ENCODE assay signal across 8 mouse cellular contexts in the genomic region with DNA sequence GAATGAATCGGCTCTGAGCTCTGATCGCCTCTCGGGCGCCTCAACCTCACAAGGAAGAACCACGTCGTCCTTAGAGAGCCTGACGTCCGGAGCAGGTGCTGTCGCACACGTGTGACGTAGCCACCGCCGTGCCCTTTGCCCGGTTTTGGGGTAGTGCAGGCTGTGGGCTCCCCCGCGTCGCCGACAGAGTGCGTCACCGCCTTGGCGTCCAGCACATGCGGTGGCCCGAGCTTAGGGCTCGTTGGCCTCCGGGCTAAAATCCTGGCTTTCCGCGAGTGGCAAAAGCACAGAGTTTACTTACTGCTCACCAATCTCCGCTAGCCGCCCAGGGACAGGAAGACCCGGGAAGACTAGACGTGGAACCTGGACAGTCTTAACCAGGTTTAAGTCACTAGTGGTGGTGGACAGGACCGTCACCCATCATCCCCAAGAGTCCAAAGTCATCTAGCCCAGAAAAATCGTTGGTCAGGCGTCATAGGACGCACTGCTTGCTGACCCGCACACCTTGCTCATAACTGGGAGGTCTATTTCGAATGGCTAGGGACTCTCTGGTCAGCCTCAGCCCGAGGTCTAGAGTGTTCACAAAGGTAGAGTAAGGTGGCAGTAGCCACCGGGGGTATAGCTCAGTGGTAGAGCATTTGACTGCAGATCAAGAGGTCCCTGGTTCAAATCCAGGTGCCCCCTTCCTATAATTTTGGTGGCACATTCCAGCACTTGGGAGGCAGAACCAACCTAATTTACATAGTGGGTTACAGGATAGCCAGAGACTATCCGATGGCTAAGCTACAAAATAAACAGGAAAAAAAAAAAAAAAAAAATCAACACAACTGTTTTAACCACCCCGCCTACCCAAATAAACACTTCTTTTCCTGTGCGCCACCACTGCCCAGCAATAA. TPM values are rescaled to one million over a fixed set of nuclear protein-coding genes. Genes with fewer than 3 reads are reported as not detected.
DNase-seq lines count a peak whose midpoint lies in the region; ATAC-seq lines count a peak whose summit lies in the region.

No protein-coding gene starts in this region.

- WGBS in hindbrain, embryonic 14.5 days = 6% methylated on average over 42 of the region's 42 CpGs

- peaks cover 20% of the 10 kb centered on the region for H3K4me1 ChIP-seq in hindbrain, embryonic 14.5 days (replicated peaks; ENCODE audit: control insufficient read depth, insufficient read depth, low read length)

- no peaks in the 10 kb centered on the region for H3K36me3 ChIP-seq in hindbrain, embryonic 14.5 days (replicated peaks; ENCODE audit: control insufficient read depth, insufficient read depth)

- H3K4me2 ChIP-seq in hindbrain, embryonic 14.5 days (replicated peaks) = peak overlapping the region; percentile 72

- H3K9me3 ChIP-seq in hindbrain, embryonic 14.5 days (ENCODE audit: control insufficient read depth, low read length) = no peaks in the 10 kb centered on the region

- peaks cover 4% of the 10 kb centered on the region; the same call in 1 of the 2 replicates for H3K27me3 ChIP-seq in hindbrain, embryonic 14.5 days (ENCODE audit: control insufficient read depth, insufficient read depth, low read length)

- H3K27ac ChIP-seq in hindbrain, embryonic 14.5 days = peak overlapping the region; percentile 73

- ATAC-seq in hindbrain, embryonic 14.5 days (ENCODE audit: low FRiP score) = peak; percentile 98

- peak overlapping the region; percentile 65 for H3K4me3 ChIP-seq in hindbrain, embryonic 14.5 days (replicated peaks; ENCODE audit: low read length)

- peak; percentile 94 for DNase-seq in R1 (ENCODE audit: low read depth, low spot score)
- peak; percentile 95 to 96 for DNase-seq in cerebellum, postnatal 25 days
- DNase-seq in frontal cortex, postnatal 25 days (ENCODE audit: low spot score in 2 of 2) = peak; percentile 82 to 85
- peak; percentile 96 for DNase-seq in hindbrain, embryonic 14.5 days (ENCODE audit: low spot score)
- DNase-seq in layer of hippocampus, postnatal 36 days = peak; percentile 88 to 91
- DNase-seq in lung, postnatal 36 days = peak; percentile 94
- DNase-seq in retina, postnatal 1 day = peak; percentile 93
- peak; percentile 75 to 87 for DNase-seq in urinary bladder, adult 18-20 months (ENCODE audit: low spot score in 2 of 2)

- peak overlapping the region; percentile 67 for H3K9ac ChIP-seq in hindbrain, embryonic 14.5 days

RNA-seq across cellular contexts. Expression of gene Wdr43, which starts 16.8 kb away (rescaled TPM):
- polyA plus RNA-seq in hindbrain, embryonic 14.5 days (2014; fragmentation: Nextera tagmentation; extraction: Ambion mirVana) = 50.3 and 50.9 TPM in 2 replicates
- total RNA-seq in layer of hippocampus, postnatal 36 days (2021) = 10 to 100 TPM; 24.4 to 27.1 TPM

RNA-seq across cellular contexts. Expression of gene Spdya, which starts 47.0 kb away (rescaled TPM):
- polyA plus RNA-seq in hindbrain, embryonic 14.5 days (2014; fragmentation: Nextera tagmentation; extraction: Ambion mirVana) = 1.6 and 1.7 TPM in 2 replicates
- total RNA-seq in layer of hippocampus, postnatal 36 days (2021) = 1 to 10 TPM; 1.2 to 1.3 TPM

Comparison
In these comparisons a context has a peak if more than half of its experiments do, and no peak if none do; other contexts are left out.
1. Peak in every context shown above with its lines: DNase-seq, ATAC-seq, H3K4me3 ChIP-seq and H3K27ac ChIP-seq.